In the genomic region with DNA sequence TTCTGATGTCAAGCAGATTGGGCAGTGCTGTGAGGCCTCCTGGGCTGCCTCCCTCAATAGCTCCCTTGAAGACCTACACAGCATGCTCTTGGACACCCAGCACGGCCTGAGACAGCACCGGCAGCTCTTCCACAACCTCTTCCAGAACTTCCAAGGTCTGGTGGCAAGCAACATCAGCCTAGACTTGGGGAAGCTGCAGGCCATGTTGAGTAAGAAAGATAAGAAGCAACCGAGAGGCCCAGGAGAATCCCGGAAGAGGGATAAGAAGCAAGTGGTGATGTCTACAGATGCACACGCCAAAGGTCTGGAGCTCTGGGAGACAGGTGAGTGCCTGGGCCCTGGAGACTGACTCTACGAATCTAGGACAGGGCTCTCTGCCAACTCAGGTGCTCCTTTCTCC, we compare ENCODE assay signal across 37 mouse cellular contexts. TPM values are rescaled to one million over a fixed set of nuclear protein-coding genes. Genes with fewer than 3 reads are reported as not detected.
"Had no signal": no experiment of that assay in that cellular context is flagged by ENCODE, and none has a peak within 500 bp of the region (broad histone marks: within the 10 kb centered on the region; RNA-seq: fewer than 3 reads in every experiment).

No protein-coding gene starts in this region.

- H3K4me3 ChIP-seq: heart, adult 2 months; heart, embryonic 13.5 days; heart, embryonic 15.5 days; hindbrain, embryonic 13.5 days; hindbrain, embryonic 15.5 days; kidney, embryonic 15.5 days; layer of hippocampus, adult 2 months; left cerebral cortex, adult 2 months; limb, embryonic 10.5 days; limb, embryonic 12.5 days; liver, embryonic 13.5 days had no signal

- H3K27me3 ChIP-seq: heart, embryonic 13.5 days; heart, embryonic 15.5 days; hindbrain, embryonic 13.5 days; hindbrain, embryonic 15.5 days; kidney, embryonic 15.5 days; limb, embryonic 12.5 days; liver, embryonic 13.5 days had no signal

- H3K27ac ChIP-seq: heart, adult 2 months; heart, embryonic 13.5 days; heart, embryonic 15.5 days; hindbrain, embryonic 13.5 days; hindbrain, embryonic 15.5 days; hindbrain, postnatal 0 days; kidney, embryonic 15.5 days; kidney, postnatal 0 days; layer of hippocampus, adult 2 months; left cerebral cortex, adult 2 months; limb, embryonic 10.5 days; limb, embryonic 12.5 days; liver, embryonic 13.5 days had no signal

- H3K4me2 ChIP-seq: heart, embryonic 11.5 days; heart, embryonic 13.5 days; heart, embryonic 15.5 days; hindbrain, embryonic 13.5 days; hindbrain, embryonic 15.5 days; kidney, embryonic 15.5 days; limb, embryonic 12.5 days; liver, embryonic 11.5 days; liver, embryonic 13.5 days had no signal

- H3K4me1 ChIP-seq: hindbrain, embryonic 13.5 days; hindbrain, embryonic 15.5 days; kidney, embryonic 15.5 days; limb, embryonic 10.5 days; limb, embryonic 12.5 days; liver, embryonic 13.5 days had no signal

- H3K9me3 ChIP-seq: heart, embryonic 13.5 days; heart, embryonic 15.5 days; hindbrain, embryonic 13.5 days; hindbrain, embryonic 15.5 days; kidney, embryonic 15.5 days; limb, embryonic 10.5 days; liver, embryonic 13.5 days had no signal

- H3K9ac ChIP-seq: heart, embryonic 13.5 days; heart, embryonic 15.5 days; hindbrain, embryonic 13.5 days; hindbrain, embryonic 15.5 days; kidney, embryonic 15.5 days; limb, embryonic 12.5 days; liver, embryonic 13.5 days had no signal

- ATAC-seq: hindbrain, postnatal 0 days; intestine, embryonic 16.5 days had no signal

- H3K36me3 ChIP-seq: hindbrain, embryonic 15.5 days; liver, embryonic 13.5 days had no signal

- DNase-seq: gastrocnemius, postnatal 14 days; gastrocnemius, postnatal 36 days; heart, adult 2 months; heart, postnatal 14 days; heart, postnatal 36 days; kidney, adult 11 months; kidney, adult 2 months; kidney, adult 9 months; kidney, postnatal 14 days; kidney, postnatal 4 days; liver; liver, embryonic 13.5 days had no signal

RNA-seq across cellular contexts. Expression of a gene that starts 24.0 kb away (rescaled TPM):
- total RNA-seq: hematopoietic stem cell, adult 5-6 weeks had no signal

RNA-seq across cellular contexts. Expression of a gene that starts 24.7 kb away (rescaled TPM):
- total RNA-seq: hematopoietic stem cell, adult 5-6 weeks had no signal

RNA-seq across cellular contexts. Expression of a gene that starts 44.1 kb away (rescaled TPM):
- total RNA-seq: gastrocnemius, adult 18-20 months; gastrocnemius, adult 8-10 months; gastrocnemius, postnatal 36 days; heart, adult 2 months; heart, postnatal 14 days; heart, postnatal 36 days; hematopoietic stem cell, adult 5-6 weeks; hindbrain, postnatal 0 days; layer of hippocampus, adult 2 months; layer of hippocampus, postnatal 10 days; layer of hippocampus, postnatal 25 days; left cerebral cortex, adult 2 months; left cerebral cortex, postnatal 14 days; left cerebral cortex, postnatal 36 days had no signal
- polyA plus RNA-seq: gonadal fat pad, adult 2 months; heart, adult 2 months; heart, embryonic 11.5 days; heart, embryonic 13.5 days; heart, embryonic 15.5 days; heart, postnatal 0 days; hindbrain, embryonic 11.5 days; hindbrain, embryonic 13.5 days; hindbrain, embryonic 15.5 days; hindbrain, postnatal 0 days; intestine, embryonic 14.5 days; intestine, embryonic 16.5 days; kidney, embryonic 15.5 days; limb, embryonic 10.5 days; limb, embryonic 12.5 days; liver, embryonic 13.5 days had no signal
